Mouse (Mus musculus) heart, embryonic 12.5 days (tissue): Measurements from ENCODE around the gene Tsc2. TPM values are rescaled to one million over a fixed set of nuclear protein-coding genes. Genes with fewer than 3 reads are reported as not detected.

ENCODE experiments used
- ATAC-seq: fragments of 200-750 bp; cut with Nextera tagmentation; 2 replicates; pipeline ENCODE4 v1.8.0; 2017; ENCODE audit warnings: moderate TSS enrichment, moderate library complexity; ENCODE audit not compliant: insufficient number of reproducible peaks, low FRiP score
- H3K27ac ChIP-seq: fragments of 300-500 bp; sonication (generic); 2 replicates; pipeline ENCODE4 v1.5.1; 2016; ENCODE audit warnings: mild to moderate bottlenecking, moderate library complexity; ENCODE audit not compliant: poor library complexity, severe bottlenecking
- H3K27me3 ChIP-seq: fragments of 300-500 bp; sonication (generic); replicated peaks from 2 replicates; pipeline ENCODE4 v1.6.1; 2016; ENCODE audit warnings: mild to moderate bottlenecking, moderate library complexity
- H3K36me3 ChIP-seq: fragments of 300-500 bp; sonication (generic); 2 replicates; pipeline ENCODE4 v1.6.1; 2016; ENCODE audit warnings: mild to moderate bottlenecking, moderate library complexity
- H3K4me1 ChIP-seq: fragments of 300-500 bp; sonication (generic); replicated peaks from 2 replicates; pipeline ENCODE4 v1.6.1; 2016; ENCODE audit warnings: mild to moderate bottlenecking
- H3K4me2 ChIP-seq: fragments of 300-500 bp; sonication (generic); 2 replicates; pipeline ENCODE4 v1.6.1; 2016; ENCODE audit warnings: mild to moderate bottlenecking, moderate library complexity
- H3K4me3 ChIP-seq: fragments of 300-500 bp; sonication (generic); 2 replicates; pipeline ENCODE4 v1.5.1; 2016; ENCODE audit warnings: mild to moderate bottlenecking
- H3K9ac ChIP-seq: fragments of 300-500 bp; sonication (generic); 2 replicates; pipeline ENCODE4 v1.6.1; 2016; ENCODE audit warnings: mild to moderate bottlenecking, moderate library complexity
- H3K9me3 ChIP-seq: fragments of 300-500 bp; sonication (generic); replicated peaks from 2 replicates; pipeline ENCODE4 v1.6.1; 2016; ENCODE audit warnings: mild to moderate bottlenecking, moderate library complexity
- WGBS: fragments of 180-500 bp; shearing (Covaris S2); methylation state at CpG from one replicate; pipeline ENCODE4 v1.1.7; 2016; 5-methylcytosine and 5-hydroxymethylcytosine counted together
- polyA plus RNA-seq: library from polyadenylated mRNA; unstranded; fragments of >200 nt; fragmentation: Nextera tagmentation; extraction: Ambion mirVana; gene quantifications from 2 replicates; pipeline ENCODE4 v1.2.1, GENCODE M21; 2016

The Tsc2 gene
- polyA plus RNA-seq, 1 experiment from 2014 or later, result 66.5 TPM

DNA sequence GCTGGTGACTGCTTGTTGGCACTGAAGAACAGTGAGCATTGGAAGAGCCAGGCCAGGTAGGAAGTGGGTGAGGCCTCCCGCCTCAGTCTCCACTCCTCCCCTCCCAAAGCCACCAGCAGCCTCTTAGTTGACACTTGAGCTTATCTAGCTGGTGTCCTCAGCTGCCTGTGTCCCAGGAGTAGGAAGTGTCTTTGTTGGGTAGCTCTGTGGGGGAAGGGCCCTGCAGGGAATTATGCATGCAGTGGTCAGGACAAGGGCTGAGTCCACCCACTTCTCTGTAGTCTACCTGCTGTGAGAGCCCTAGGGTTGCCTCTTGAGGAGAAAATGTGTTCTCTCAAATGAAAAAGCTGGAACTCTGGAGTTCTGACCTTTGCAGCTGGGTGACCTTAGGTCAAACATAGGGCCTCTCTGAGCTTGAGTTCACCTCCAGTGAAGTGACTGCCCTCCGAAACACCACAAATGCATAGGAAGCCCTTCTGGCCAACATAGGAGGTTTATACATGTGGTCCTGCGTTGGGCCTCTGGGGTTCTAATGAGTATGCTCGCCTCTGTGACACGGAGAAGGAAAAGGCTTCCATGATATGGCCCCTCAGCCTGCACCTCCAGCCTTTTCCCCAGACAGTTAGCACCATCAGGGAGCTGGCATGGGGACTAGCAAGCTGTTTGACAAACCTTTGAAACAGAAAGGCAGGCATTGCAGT lies 4.5 kb upstream of the Tsc2 start:
- no peak overlapping the region for H3K4me2 ChIP-seq
- WGBS, result 52% methylated on average over 5 of the region's 5 CpGs
- H3K9ac ChIP-seq, result no peak overlapping the region
- no peak overlapping the region for H3K4me3 ChIP-seq
- H3K27me3 ChIP-seq, result peaks cover 58% of the 10 kb centered on the region
- peaks cover 47% of the 10 kb centered on the region for H3K4me1 ChIP-seq
- 0 out of 2 replicates have a peak overlapping the region, but pooled peaks have one; percentile 6 for H3K27ac ChIP-seq
- peaks cover 24% of the 10 kb centered on the region for H3K36me3 ChIP-seq
- H3K9me3 ChIP-seq, result no peaks in the 10 kb centered on the region
- ATAC-seq, result no peak

DNA sequence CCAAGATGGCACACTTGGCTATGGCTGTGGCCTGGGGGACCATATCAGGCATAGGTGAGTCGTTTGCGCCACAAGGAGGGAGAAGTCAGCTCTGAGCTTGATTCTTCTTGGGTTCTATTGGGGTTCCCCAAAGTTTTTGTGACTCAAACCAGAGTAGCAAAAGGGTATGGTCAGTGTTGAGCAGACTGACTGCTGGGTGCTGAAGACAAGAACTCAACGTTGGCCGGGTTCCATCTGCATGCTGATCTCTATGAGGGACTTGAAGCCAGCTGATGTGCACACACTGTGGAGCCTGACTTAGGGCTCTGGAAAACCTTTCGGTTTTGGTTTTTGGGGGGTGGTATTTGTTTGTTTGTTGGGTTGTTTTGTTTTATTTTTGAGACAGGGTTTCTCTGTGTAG lies 3.3 kb upstream of the Tsc2 start:
- no peak overlapping the region for H3K27ac ChIP-seq
- no peak overlapping the region for H3K4me2 ChIP-seq
- no peak for ATAC-seq
- 89% methylated on average over 5 of the region's 5 CpGs for WGBS
- no peak overlapping the region for H3K9ac ChIP-seq
- no peak overlapping the region for H3K4me3 ChIP-seq
- peaks cover 53% of the 10 kb centered on the region for H3K4me1 ChIP-seq
- no peaks in the 10 kb centered on the region for H3K9me3 ChIP-seq
- H3K36me3 ChIP-seq, result peaks cover 17% of the 10 kb centered on the region
- peaks cover 50% of the 10 kb centered on the region for H3K27me3 ChIP-seq

DNA sequence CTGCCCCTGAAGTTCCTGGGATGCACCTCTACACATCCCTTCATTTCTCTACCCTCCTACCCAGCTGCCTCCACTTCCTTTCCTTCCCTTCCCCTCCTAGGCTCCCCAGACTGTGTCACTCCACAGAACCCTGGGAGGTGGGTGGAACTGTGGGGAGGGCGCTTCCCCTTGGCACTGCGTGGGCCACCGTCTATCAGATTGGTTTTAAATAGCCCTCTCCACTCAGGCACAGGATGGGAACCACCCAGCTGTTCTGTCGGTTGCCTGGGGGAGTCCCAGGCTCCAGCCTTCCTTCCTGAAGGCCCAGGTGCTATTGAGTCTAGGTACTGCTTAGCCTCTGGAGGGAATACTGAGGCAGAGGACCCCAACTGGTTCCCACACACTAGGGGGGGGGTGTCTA lies 2.6 kb upstream of the Tsc2 start:
- Histone ChIP-seq H3K4me2 (no peak overlapping the region), H3K27me3 (peaks cover 43% of the 10 kb centered on the region), H3K9me3 (no peaks in the 10 kb centered on the region), H3K36me3 (peaks cover 17% of the 10 kb centered on the region), H3K4me1 (peaks cover 49% of the 10 kb centered on the region), H3K4me3 (no peak overlapping the region), H3K27ac (no peak overlapping the region), H3K9ac (no peak overlapping the region)
- ATAC-seq, result no peak
- WGBS, result 61% methylated on average over 4 of the region's 4 CpGs

DNA sequence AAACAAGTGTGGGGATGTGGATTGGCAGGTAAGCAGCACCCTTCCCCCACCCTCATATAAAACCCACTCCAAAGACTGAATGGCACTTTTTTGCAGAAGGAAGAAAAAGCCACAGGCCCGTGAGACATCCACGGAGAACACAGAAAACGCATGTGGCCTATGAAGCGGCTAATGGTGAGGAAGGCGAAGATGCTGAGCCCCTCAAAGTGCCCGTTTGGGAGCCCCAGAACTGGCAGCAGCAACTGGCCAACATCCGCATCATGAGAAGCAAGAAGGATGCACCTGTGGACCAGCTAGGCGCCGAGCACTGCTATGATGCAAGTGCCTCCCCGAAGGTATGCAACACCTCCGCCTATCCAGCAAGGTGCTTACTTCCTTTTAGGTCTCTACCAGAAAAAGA lies 1.4 kb upstream of the Tsc2 start:
- peaks cover 35% of the 10 kb centered on the region for H3K27me3 ChIP-seq
- H3K4me2 ChIP-seq, result peak overlapping the region; percentile 85; the same call in 1 of the 2 replicates
- H3K9me3 ChIP-seq, result no peaks in the 10 kb centered on the region
- peaks cover 26% of the 10 kb centered on the region for H3K36me3 ChIP-seq
- ATAC-seq, result no peak
- H3K9ac ChIP-seq, result no peak overlapping the region
- H3K4me1 ChIP-seq, result peaks cover 41% of the 10 kb centered on the region
- 88% methylated on average over 11 of the region's 11 CpGs for WGBS
- no peak overlapping the region for H3K4me3 ChIP-seq
- 0 out of 2 replicates have a peak overlapping the region, but pooled peaks have one; percentile 88 for H3K27ac ChIP-seq

DNA sequence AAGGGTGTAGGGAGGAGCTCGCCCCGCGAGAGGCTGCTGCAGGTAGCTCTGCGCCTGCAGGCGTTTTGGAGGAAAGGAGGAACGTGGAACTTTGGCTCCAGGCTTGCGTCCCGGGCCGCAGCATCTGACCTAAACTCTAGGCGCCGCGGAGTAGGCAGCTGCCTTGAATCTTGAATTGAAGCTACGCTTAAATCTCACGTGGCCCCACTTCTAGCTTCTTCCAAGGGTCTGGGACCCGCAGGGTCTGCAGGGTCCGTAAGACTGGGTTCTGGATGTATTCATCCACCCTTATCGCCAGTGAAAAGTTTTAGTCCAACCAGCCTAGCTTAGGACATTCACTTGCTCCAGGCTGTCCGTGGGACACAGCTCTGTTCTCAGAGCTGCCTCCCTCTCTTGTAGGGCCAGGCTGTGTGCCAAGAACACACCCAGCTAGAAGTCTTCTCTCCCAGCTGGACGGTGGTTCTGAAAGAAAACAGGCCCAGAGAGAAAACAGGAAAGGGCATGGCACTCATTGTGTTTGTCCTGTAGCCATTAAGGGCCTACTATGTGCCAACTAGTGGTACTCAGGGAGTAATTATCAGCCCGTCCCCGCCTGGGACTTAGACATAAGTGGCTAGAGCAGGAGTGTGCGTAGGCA lies 501 bp upstream of the Tsc2 start:
- peaks cover 41% of the 10 kb centered on the region for H3K4me1 ChIP-seq
- peak; percentile 66 for ATAC-seq
- H3K4me2 ChIP-seq, result peak overlapping the region; percentile 85
- WGBS, result 10% methylated on average over 22 of the region's 22 CpGs
- peak overlapping the region; percentile 83 for H3K4me3 ChIP-seq
- peak overlapping the region; percentile 85 for H3K9ac ChIP-seq
- H3K27ac ChIP-seq, result peak overlapping the region; percentile 88
- H3K27me3 ChIP-seq, result peaks cover 26% of the 10 kb centered on the region
- H3K36me3 ChIP-seq, result peaks cover 29% of the 10 kb centered on the region
- H3K9me3 ChIP-seq, result no peaks in the 10 kb centered on the region

DNA sequence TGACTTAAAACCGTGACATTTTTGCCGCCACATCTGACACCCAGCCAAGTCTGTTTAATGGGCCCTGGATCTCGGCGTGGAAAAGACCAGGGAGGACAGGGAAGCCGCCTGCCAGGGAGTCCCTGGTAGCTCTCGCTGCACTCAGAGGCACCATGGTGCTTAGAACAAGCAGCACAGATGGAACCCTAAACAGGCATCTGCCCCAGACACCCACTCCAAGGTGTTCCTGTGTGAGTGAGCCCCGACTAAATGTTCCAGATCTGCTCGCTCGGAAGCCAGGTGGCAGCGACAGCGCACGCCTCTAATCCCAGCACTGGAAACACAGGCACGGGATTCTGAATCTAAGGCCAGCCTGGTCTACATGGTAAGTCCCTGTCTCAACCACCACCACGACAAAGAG lies 2.4 kb downstream of the Tsc2 start:
- Histone ChIP-seq H3K36me3 (peaks cover 55% of the 10 kb centered on the region), H3K27me3 (peaks cover 13% of the 10 kb centered on the region), H3K4me2 (no peak overlapping the region), H3K27ac (no peak overlapping the region), H3K4me1 (peaks cover 24% of the 10 kb centered on the region), H3K9ac (no peak overlapping the region), H3K9me3 (no peaks in the 10 kb centered on the region), H3K4me3 (no peak overlapping the region)
- no peak for ATAC-seq
- 86% methylated on average over 14 of the region's 14 CpGs for WGBS

DNA sequence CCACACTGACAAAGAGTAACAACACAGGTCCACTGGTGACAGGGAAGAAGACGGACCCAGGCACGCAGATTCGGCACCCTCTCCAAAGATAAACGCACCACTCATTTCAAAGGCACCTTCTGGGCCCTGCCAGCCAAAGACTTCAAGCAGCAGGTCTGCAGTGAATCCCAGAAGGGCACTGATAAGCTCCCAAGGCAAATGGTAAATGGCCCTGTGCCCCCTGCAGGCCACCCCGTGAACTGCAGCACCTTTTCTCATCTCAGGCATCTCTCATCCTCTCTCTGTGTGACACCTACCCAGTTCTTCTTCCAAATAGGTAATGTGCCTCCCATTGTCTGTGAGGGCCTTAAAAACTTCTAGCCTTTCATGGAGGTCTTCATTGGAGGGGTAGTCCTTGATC lies 3.8 kb downstream of the Tsc2 start:
- WGBS, result 23% methylated on average over 5 of the region's 5 CpGs
- H3K27ac ChIP-seq, result no peak overlapping the region; the same call in 1 of the 2 replicates
- H3K4me2 ChIP-seq, result no peak overlapping the region
- peaks cover 70% of the 10 kb centered on the region for H3K36me3 ChIP-seq
- H3K9ac ChIP-seq, result no peak overlapping the region
- ATAC-seq, result no peak
- peaks cover 16% of the 10 kb centered on the region for H3K4me1 ChIP-seq
- no peaks in the 10 kb centered on the region for H3K9me3 ChIP-seq
- H3K4me3 ChIP-seq, result no peak overlapping the region
- no peaks in the 10 kb centered on the region for H3K27me3 ChIP-seq

DNA sequence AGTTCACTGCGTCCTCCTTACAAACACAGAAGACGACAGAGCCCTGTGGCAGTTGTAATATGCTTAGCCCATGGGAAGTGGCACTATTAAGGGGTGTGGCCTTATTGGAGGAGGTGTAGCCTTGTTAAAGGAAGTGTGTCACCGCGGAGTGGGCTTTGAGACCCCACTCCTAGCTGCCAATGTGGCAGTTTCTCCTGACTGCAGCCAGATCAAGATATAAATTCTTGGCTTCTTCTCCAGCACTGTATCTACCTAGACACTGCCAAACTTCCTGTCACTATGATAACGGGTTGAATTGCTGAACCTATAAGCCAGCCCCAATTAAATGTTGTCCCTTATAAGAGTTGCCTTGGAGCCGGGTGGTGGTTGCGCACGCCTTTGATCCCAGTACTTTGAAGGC lies 7.0 kb downstream of the Tsc2 start:
- Histone ChIP-seq H3K4me3 (no peak overlapping the region), H3K27me3 (no peaks in the 10 kb centered on the region), H3K4me1 (no peaks in the 10 kb centered on the region), H3K9ac (no peak overlapping the region), H3K27ac (no peak overlapping the region), H3K9me3 (no peaks in the 10 kb centered on the region), H3K4me2 (no peak overlapping the region), H3K36me3 (peaks cover 98% of the 10 kb centered on the region)
- 89% methylated on average over 8 of the region's 8 CpGs for WGBS
- ATAC-seq, result no peak

DNA sequence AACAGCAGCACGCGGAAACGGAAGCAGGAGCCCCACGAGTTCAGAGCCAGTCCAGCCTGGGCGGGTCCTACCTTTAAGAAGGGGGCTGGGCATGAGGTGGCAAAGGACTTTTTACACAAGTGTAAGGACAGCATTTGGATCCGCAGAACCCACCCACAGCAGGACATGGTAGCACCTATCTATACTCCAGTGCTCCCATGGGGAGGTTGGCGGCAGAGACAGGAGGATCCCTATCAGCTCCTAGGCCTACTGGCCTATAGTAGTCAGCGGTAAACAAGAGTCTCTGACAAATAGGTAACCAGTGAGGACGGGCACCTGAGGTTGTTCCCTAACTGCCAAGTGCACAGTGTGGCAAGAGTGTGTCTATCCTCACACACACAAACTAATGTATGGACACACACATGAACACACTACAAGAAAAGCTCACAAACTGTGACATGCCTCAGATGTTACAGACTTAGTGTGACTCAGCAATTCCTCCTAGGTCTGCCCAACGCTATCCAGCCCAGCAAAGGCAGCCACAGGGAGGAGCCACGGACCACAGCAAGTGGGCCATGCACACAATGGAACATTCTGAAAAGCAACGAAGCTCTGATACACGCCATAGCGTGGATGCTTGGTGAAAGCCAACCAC lies 14.8 kb downstream of the Tsc2 start:
- no peak overlapping the region for H3K9ac ChIP-seq
- no peaks in the 10 kb centered on the region for H3K4me1 ChIP-seq
- no peak overlapping the region for H3K27ac ChIP-seq
- 81% methylated on average over 14 of the region's 14 CpGs for WGBS
- H3K9me3 ChIP-seq, result no peaks in the 10 kb centered on the region
- no peak overlapping the region for H3K4me3 ChIP-seq
- H3K4me2 ChIP-seq, result no peak overlapping the region
- peak; percentile 86 for ATAC-seq
- H3K36me3 ChIP-seq, result peaks cover 95% of the 10 kb centered on the region
- H3K27me3 ChIP-seq, result no peaks in the 10 kb centered on the region

DNA sequence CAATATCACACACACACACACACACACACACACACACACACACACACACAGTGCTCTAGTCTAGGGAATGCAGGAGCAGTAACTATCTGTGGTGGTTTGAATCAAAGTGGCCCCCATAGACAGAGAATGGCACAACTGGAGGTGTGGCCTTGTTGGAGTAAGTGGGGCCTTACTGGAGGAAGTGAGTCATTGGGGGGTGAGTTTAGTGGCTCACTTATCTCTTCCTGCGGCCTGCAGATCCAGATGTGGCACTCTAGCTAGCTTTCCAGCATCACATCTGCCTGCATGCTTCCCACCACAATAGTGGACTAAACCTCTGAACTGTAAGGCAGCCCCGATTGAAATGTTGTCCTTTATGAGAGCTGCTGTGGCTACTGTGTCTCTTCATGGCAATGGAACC lies 21.7 kb downstream of the Tsc2 start:
- H3K9ac ChIP-seq, result no peak overlapping the region
- H3K27me3 ChIP-seq, result no peaks in the 10 kb centered on the region
- H3K4me3 ChIP-seq, result no peak overlapping the region
- H3K9me3 ChIP-seq, result no peaks in the 10 kb centered on the region
- H3K27ac ChIP-seq, result peak overlapping the region; percentile 29; the same call in 1 of the 2 replicates
- H3K4me1 ChIP-seq, result peaks cover 11% of the 10 kb centered on the region
- ATAC-seq, result peak; percentile 54; the same call in 1 of the 2 replicates
- no peak overlapping the region for H3K4me2 ChIP-seq
- 50% methylated on average over 2 of the region's 2 CpGs for WGBS
- peaks cover 70% of the 10 kb centered on the region for H3K36me3 ChIP-seq

DNA sequence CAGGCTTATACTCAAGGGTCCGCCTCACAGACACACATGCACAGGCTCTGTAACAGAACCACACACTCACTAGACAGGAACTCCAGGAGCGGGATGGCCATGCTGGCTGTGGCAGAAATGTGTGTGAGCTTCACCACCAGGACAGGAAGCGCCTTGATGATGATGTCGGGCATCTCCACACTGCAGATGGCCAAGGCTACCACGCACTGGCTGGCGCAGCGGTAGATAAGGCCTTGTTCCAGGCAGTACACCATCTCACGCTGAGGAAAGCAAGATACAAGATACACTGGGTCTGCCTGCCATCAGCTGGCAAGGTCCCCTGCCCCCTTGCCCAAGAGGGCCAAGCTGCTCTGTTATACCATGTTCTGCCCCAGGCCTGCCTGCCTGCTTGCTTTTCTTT lies 23.6 kb downstream of the Tsc2 start:
- Histone ChIP-seq H3K9ac (no peak overlapping the region), H3K4me2 (no peak overlapping the region), H3K27ac (no peak overlapping the region), H3K4me3 (no peak overlapping the region), H3K9me3 (no peaks in the 10 kb centered on the region), H3K36me3 (peaks cover 70% of the 10 kb centered on the region), H3K4me1 (peaks cover 11% of the 10 kb centered on the region), H3K27me3 (no peaks in the 10 kb centered on the region)
- no peak for ATAC-seq
- WGBS, result 81% methylated on average over 8 of the region's 8 CpGs
